Mouse (Mus musculus) neural tube, embryonic 11.5 days (tissue): ENCODE measurements around the gene Sipa1l1. TPM values are rescaled to one million over a fixed set of nuclear protein-coding genes. Genes with fewer than 3 reads are reported as not detected.

Source experiments
- ATAC-seq: fragments of 200-750 bp; cut with Nextera tagmentation; 2 replicates; pipeline ENCODE4 v1.8.0; 2017; ENCODE audit warnings: moderate number of reproducible peaks, mild to moderate bottlenecking, moderate TSS enrichment, moderate library complexity; ENCODE audit not compliant: insufficient read depth, low FRiP score, low TSS enrichment
- DNase-seq: peaks from one replicate; pipeline ENCODE4 v3.0.0-alpha.2; 2015; ENCODE audit warnings: low spot score
- H3K27ac ChIP-seq: fragments of 300-500 bp; sonication (generic); 2 replicates; pipeline ENCODE4 v1.5.1; 2014; ENCODE audit warnings: low read depth, mild to moderate bottlenecking, low read length
- H3K27me3 ChIP-seq: fragments of 300-500 bp; sonication (generic); 2 replicates; pipeline ENCODE4 v1.6.1; 2014; ENCODE audit warnings: mild to moderate bottlenecking, low read length, mixed read lengths; ENCODE audit not compliant: control insufficient read depth, insufficient read depth
- H3K36me3 ChIP-seq: fragments of 300-500 bp; sonication (generic); 2 replicates; pipeline ENCODE4 v1.6.1; 2014; ENCODE audit warnings: mild to moderate bottlenecking, low read length, moderate library complexity, mixed read lengths; ENCODE audit not compliant: control insufficient read depth, insufficient read depth
- H3K4me1 ChIP-seq: fragments of 300-500 bp; sonication (generic); 2 replicates; pipeline ENCODE4 v1.6.1; 2014; ENCODE audit warnings: low read length, mixed read lengths; ENCODE audit not compliant: control insufficient read depth, insufficient read depth
- H3K4me2 ChIP-seq: fragments of 300-500 bp; sonication (generic); 2 replicates; pipeline ENCODE4 v1.6.1; 2014; ENCODE audit warnings: low read depth, mild to moderate bottlenecking, moderate library complexity
- H3K4me3 ChIP-seq: fragments of 300-500 bp; sonication (generic); 2 replicates; pipeline ENCODE4 v1.5.1; 2014; ENCODE audit warnings: low read depth, low read length
- H3K9ac ChIP-seq: fragments of 300-500 bp; sonication (generic); 2 replicates; pipeline ENCODE4 v1.6.1; 2014; ENCODE audit warnings: mild to moderate bottlenecking, low read length
- H3K9me3 ChIP-seq: fragments of 300-500 bp; sonication (generic); 2 replicates; pipeline ENCODE4 v1.6.1; 2016; ENCODE audit warnings: low read length; ENCODE audit not compliant: control insufficient read depth
- WGBS: fragments of 180-500 bp; shearing (Covaris S2); extraction: QIAGEN DNeasy Blood & Tissue Kit; methylation state at CpG from one replicate; pipeline ENCODE4 v1.1.7; 2014; 5-methylcytosine and 5-hydroxymethylcytosine counted together
- polyA plus RNA-seq: library from polyadenylated mRNA; unstranded; fragments of >200 nt; fragmentation: Nextera tagmentation; extraction: Ambion mirVana; gene quantifications from 2 replicates; pipeline ENCODE4 v1.2.1, GENCODE M21; 2014

Gene Sipa1l1
- polyA plus RNA-seq, 1 experiment from 2014 or later: 22.3 TPM

DNA sequence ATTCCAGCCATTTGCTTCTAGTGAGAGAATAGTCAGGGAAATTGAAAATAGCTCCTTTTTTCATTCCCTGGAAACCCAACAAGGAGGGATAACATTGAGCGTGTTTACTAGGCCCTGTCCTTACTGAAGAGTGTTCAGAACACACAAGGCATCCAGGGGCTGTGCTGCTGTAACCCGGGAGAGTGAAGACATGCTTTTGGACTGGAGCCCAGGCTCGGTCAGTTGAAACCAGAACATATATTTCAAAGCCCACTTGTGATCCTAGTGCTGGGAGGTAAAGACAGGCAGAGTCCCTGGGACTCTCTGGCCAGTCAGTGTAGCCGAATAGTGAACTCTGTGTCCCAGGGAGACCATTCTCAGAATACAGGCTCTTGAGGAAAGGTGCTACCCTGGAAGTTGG is 68.8 kb downstream of the Sipa1l1 start:
- 71% methylated on average over 4 of the region's 4 CpGs for WGBS
- ATAC-seq: no peak

DNA sequence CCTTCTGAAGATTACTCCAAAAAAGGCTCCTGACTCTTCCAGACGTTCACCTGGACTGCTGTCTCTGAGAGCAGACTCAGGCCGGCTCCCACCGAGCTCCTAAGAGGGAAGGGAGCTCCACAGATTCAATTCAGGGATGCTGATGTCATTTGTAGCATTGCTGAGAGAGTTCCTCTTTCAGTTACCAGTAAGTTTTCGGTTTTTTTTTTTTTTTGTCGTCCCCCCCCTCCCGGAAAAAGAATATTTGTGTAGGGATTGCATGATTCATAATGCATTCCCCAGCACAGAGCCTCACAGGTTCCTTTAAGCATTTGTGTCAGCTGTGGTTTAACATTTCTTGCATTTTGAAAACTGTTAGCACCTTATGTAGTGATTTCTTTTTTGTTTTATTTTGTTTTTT is 71.6 kb downstream of the Sipa1l1 start:
- 80% methylated on average over 6 of the region's 6 CpGs for WGBS
- H3K4me2 ChIP-seq: no peak overlapping the region

More for the DNA sequence above, 68.8 kb downstream of the Sipa1l1 start:
- Histone ChIP-seq H3K9ac (no peak overlapping the region), H3K9me3 (no peaks in the 10 kb centered on the region), H3K27ac (no peak overlapping the region), H3K27me3 (no peaks in the 10 kb centered on the region), H3K4me2 (no peak overlapping the region), H3K36me3 (no peaks in the 10 kb centered on the region), H3K4me3 (no peak overlapping the region), H3K4me1 (no peaks in the 10 kb centered on the region)
- no peak for DNase-seq

DNA sequence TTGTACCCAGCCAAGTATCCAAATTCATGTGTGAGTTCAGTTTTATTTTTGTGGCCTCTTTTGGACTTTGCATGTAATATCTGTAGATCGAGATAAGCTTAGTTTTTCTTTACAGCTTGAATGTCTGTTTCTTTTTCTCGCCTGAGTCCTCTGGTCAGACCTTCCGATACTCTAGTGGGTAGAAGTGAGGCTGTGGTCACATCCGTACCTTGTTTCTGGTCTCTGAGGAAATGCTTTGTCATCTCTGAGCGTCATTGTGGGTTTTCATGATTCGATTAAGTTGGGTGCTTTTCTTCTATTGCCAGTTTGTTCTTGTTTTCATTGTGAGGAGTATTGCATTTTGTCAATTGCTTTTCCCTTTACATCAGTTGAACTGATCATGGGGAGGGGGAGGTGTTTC is 76.1 kb downstream of the Sipa1l1 start:
- 89% methylated on average over 6 of the region's 6 CpGs for WGBS

More for the DNA sequence above, 71.6 kb downstream of the Sipa1l1 start:
- Histone ChIP-seq H3K27ac (no peak overlapping the region), H3K27me3 (no peaks in the 10 kb centered on the region), H3K4me1 (no peaks in the 10 kb centered on the region), H3K9ac (no peak overlapping the region), H3K36me3 (no peaks in the 10 kb centered on the region), H3K9me3 (no peaks in the 10 kb centered on the region), H3K4me3 (no peak overlapping the region)
- ATAC-seq (no peak), DNase-seq (no peak)

DNA sequence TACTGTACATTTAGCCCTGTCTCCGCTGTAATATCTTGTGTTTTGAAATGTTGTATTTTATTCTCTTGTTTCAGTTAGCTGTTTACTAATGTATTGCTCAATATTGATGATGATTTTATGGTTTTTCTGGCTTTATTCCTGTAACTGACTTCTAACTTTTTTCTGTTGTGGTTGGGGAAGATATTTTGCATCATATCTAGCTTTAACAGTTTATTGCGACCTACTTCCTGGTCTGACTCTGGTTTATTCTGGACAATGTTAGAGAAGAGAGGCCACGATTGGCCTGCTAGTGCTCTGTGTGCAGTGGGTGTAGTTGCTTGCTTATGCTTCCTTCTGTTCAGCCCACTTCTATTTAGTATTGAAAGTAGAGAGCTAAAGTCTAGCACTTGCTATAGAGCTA is 77.3 kb downstream of the Sipa1l1 start:
- no peak overlapping the region for H3K9ac ChIP-seq
- H3K36me3 ChIP-seq: no peaks in the 10 kb centered on the region
- H3K27ac ChIP-seq: no peak overlapping the region
- H3K4me1 ChIP-seq: no peaks in the 10 kb centered on the region
- no peaks in the 10 kb centered on the region for H3K27me3 ChIP-seq
- no peak for ATAC-seq
- no peak for DNase-seq
- no peak overlapping the region for H3K4me3 ChIP-seq
- WGBS: 91% methylated on average over 3 of the region's 3 CpGs
- no peaks in the 10 kb centered on the region for H3K9me3 ChIP-seq
- no peak overlapping the region for H3K4me2 ChIP-seq

More for the DNA sequence above, 76.1 kb downstream of the Sipa1l1 start:
- no peaks in the 10 kb centered on the region for H3K36me3 ChIP-seq
- no peaks in the 10 kb centered on the region for H3K4me1 ChIP-seq
- no peaks in the 10 kb centered on the region for H3K27me3 ChIP-seq
- no peak overlapping the region for H3K9ac ChIP-seq
- no peak overlapping the region for H3K4me2 ChIP-seq
- no peak overlapping the region for H3K27ac ChIP-seq
- DNase-seq: no peak
- H3K9me3 ChIP-seq: no peaks in the 10 kb centered on the region
- ATAC-seq: no peak
- H3K4me3 ChIP-seq: no peak overlapping the region

DNA sequence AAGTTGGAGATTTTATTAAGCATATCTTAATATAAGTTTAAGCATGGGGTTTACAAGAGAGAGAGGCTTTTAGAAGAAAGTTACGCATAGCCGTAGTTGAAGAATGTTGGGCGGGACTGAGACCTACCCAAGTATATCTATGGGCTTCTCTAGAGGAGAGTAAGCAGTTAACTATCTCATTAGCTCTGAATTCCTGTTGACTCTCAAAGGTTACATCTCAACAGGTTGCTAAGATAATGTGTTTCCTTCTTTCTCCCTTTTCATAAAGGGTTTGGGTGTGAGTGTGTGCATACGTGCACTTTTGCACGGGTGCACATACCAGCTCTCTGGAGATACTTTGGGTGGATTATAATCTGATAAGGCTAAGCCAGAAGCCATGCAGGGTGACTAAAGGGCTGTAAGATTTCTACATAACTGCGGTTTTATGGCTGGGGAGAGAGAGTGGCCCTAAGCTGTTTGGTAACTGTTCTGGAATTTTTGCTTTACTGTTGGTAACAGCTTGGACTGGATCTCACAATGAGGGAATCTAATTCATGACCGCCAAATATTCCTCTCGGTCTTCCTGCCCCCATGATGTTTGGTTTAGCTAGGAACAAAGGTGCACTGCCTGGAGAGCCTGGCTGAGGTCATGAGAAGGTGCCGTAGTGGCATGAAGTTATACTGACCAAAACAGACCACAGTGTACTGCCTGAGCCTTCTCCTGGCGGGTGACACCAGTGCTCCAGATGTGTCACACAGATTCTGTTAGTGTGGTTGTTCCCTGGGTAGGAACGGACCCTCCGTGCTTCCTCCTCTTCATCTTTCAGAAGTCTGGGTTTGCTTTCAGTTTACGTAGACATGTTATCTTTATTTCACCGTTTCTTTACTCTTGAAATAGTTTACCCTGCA is 78.5 kb downstream of the Sipa1l1 start:
- DNase-seq (no peak), ATAC-seq (no peak)
- no peaks in the 10 kb centered on the region for H3K36me3 ChIP-seq
- H3K4me2 ChIP-seq: no peak overlapping the region
- H3K9me3 ChIP-seq: no peaks in the 10 kb centered on the region
- no peaks in the 10 kb centered on the region for H3K4me1 ChIP-seq
- no peak overlapping the region for H3K4me3 ChIP-seq
- no peak overlapping the region for H3K27ac ChIP-seq
- no peaks in the 10 kb centered on the region for H3K27me3 ChIP-seq
- WGBS: 92% methylated on average over 14 of the region's 14 CpGs
- H3K9ac ChIP-seq: no peak overlapping the region

DNA sequence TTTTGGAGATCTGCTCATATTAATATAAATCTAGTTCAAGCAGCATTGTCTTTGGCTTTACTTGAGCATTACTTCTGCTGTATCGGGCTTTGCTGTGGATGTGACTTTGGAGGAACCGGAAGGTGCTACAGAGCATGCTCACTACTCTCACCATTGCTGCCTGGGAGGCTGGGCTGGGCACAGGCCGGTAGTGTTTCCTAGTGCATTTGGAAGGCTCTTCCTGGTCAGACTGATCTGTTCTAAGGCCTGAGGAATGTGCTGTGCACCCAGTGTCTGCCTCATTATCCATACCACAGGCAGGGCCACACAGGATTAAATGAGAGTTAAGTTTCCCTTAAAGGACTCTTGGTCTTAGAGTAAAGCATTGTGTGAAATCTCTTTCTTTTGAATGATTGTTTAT is 79.4 kb downstream of the Sipa1l1 start:
- ATAC-seq (no peak), DNase-seq (no peak)
- no peak overlapping the region for H3K9ac ChIP-seq
- no peak overlapping the region for H3K27ac ChIP-seq
- no peaks in the 10 kb centered on the region for H3K27me3 ChIP-seq
- H3K4me2 ChIP-seq: no peak overlapping the region
- no peaks in the 10 kb centered on the region for H3K4me1 ChIP-seq
- no peaks in the 10 kb centered on the region for H3K36me3 ChIP-seq
- WGBS: 90% methylated on average over 3 of the region's 3 CpGs
- H3K9me3 ChIP-seq: no peaks in the 10 kb centered on the region
- H3K4me3 ChIP-seq: no peak overlapping the region

DNA sequence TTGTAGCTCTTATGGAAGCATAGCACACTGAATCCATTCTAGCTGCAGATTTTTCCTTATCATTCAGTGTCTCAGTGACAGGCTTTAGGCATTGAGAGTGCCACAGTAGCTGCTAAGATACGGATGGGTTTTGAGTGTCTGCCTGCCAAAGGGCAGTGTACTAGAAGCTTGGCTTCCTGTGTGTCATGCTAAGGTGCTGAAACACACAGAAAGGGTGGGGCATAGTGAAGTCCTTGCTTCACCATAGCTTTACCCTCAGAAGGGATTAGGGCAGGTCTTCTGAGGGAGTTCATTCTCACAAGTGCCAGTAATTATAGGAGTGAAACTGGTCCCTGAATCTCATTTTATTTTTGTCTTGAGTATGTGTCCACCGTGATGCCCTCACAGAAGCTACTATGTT is 82.2 kb downstream of the Sipa1l1 start:
- H3K4me1 ChIP-seq: no peaks in the 10 kb centered on the region
- no peaks in the 10 kb centered on the region for H3K9me3 ChIP-seq
- WGBS: 90% methylated on average over 2 of the region's 2 CpGs
- DNase-seq (no peak), ATAC-seq (no peak)
- no peak overlapping the region for H3K27ac ChIP-seq
- no peak overlapping the region for H3K4me3 ChIP-seq
- no peak overlapping the region for H3K9ac ChIP-seq
- H3K27me3 ChIP-seq: no peaks in the 10 kb centered on the region
- H3K36me3 ChIP-seq: no peaks in the 10 kb centered on the region
- no peak overlapping the region for H3K4me2 ChIP-seq

DNA sequence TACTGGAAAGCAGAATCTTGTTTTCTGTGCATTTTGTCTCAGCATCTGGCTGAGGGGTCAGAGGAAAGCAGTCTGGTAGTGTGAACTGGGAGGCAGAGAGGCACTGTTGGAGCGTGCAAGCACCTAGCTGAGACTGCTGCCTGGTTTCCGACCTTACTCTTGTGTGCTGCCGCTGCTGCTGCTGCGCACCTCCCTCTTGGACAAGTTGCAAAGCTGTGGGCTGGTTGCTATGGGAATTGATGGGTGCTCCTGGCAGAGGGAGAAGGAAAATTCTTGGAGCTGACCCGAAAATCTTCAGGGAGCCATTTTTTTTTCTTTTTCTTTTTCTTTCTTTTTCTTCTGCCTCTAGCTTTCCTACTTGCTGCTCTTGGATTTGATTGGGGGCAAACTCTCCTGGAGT is 85.0 kb downstream of the Sipa1l1 start:
- Histone ChIP-seq H3K27ac (no peak overlapping the region), H3K36me3 (no peaks in the 10 kb centered on the region), H3K9me3 (no peaks in the 10 kb centered on the region), H3K4me2 (no peak overlapping the region), H3K4me1 (no peaks in the 10 kb centered on the region), H3K27me3 (no peaks in the 10 kb centered on the region), H3K4me3 (no peak overlapping the region), H3K9ac (no peak overlapping the region)
- no peak for DNase-seq
- ATAC-seq: no peak
- WGBS: 84% methylated on average over 5 of the region's 5 CpGs

DNA sequence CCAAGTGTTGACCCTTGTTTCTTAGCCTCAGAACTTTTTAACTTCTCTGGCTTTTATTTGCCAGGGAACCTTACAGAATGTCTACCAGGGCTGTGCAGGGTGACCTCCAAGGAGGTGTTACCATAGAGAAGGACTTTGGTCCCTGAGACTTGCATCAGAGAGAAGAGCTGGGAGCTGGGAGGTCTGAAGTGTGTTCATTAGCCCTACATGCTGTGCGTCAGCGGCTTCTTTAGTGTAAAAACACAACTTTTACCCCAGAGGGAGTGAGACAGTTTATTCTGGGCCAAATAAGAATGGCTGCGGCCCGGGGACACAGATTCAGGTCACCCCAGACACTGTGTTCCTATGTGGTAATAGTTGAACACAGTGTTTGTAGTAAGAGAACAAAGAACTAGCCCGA is 86.9 kb downstream of the Sipa1l1 start:
- WGBS: 87% methylated on average over 5 of the region's 5 CpGs
- H3K4me3 ChIP-seq: no peak overlapping the region
- H3K27me3 ChIP-seq: no peaks in the 10 kb centered on the region
- H3K9me3 ChIP-seq: no peaks in the 10 kb centered on the region
- no peak overlapping the region for H3K4me2 ChIP-seq
- H3K36me3 ChIP-seq: no peaks in the 10 kb centered on the region
- H3K27ac ChIP-seq: no peak overlapping the region
- DNase-seq: no peak
- no peak for ATAC-seq
- H3K4me1 ChIP-seq: no peaks in the 10 kb centered on the region
- H3K9ac ChIP-seq: no peak overlapping the region
